Mouse (Mus musculus): Measurements from ENCODE around the gene Znhit1.
"Not testable (repeated sequence)": the region's sequence is repeated elsewhere in the genome, so short reads cannot be mapped to it uniquely, and the experiment has no call there.

- TF ChIP-seq CTCF (IDR thresholded peaks at IDR 0.05; ENCODE audit: low read depth); EP300 (optimal IDR thresholded peaks at IDR 0.05): not testable (repeated sequence)
Measured at GRCm38 (mm10) chr5:136949551-136950336, 38.1 kb downstream of the Znhit1 start.
